Mouse (Mus musculus) bone marrow, adult 2 months (tissue): Measurements from ENCODE around the gene Mok. TPM values are rescaled to one million over a fixed set of nuclear protein-coding genes. Genes with fewer than 3 reads are reported as not detected.

Experiments used
- H3K27ac ChIP-seq: fragments of 200-500 bp; 2 replicates; pipeline ENCODE4 v1.5.1; 2012; ENCODE audit warnings: low read depth, mild to moderate bottlenecking, control low read depth, inconsistent platforms, low read length; ENCODE audit not compliant: control insufficient read depth, poor library complexity, insufficient read depth
- H3K4me1 ChIP-seq: fragments of 200-500 bp; 2 replicates; pipeline ENCODE4 v1.6.1; 2011; ENCODE audit warnings: low read length; ENCODE audit not compliant: control insufficient read depth, insufficient read depth
- H3K4me3 ChIP-seq: fragments of 200-500 bp; replicated peaks from 2 replicates; pipeline ENCODE3; 2011; ENCODE audit warnings: mild to moderate bottlenecking, low read depth, low read length, control low read depth; ENCODE audit not compliant: control insufficient read depth
- CTCF ChIP-seq: fragments of 200-500 bp; IDR thresholded peaks from 2 replicates; pipeline ENCODE4 v1.5.1; 2011; ENCODE audit warnings: low read length, control low read depth; ENCODE audit not compliant: control insufficient read depth, insufficient read depth
- POLR2A ChIP-seq: fragments of 200-500 bp; IDR thresholded peaks from 2 replicates; pipeline ENCODE4 v1.6.1; 2011; ENCODE audit warnings: low read depth, mild to moderate bottlenecking, control low read depth, low read length, borderline replicate concordance; ENCODE audit not compliant: control insufficient read depth
- WGBS: fragments of 180-500 bp; shearing (Covaris S2); methylation state at CpG from one replicate; pipeline ENCODE4 v1.1.7; 2018; 5-methylcytosine and 5-hydroxymethylcytosine counted together
- polyA plus RNA-seq: library from polyadenylated mRNA; stranded (reverse); fragments of >200 nt; gene quantifications from 2 replicates; pipeline ENCODE4 v1.2.4, GENCODE M21; 2011; ENCODE audit warnings: low replicate concordance; ENCODE audit not compliant: missing spikeins, insufficient read depth, insufficient read length

The Mok gene
- polyA plus RNA-seq, 1 experiment, result not detected

DNA sequence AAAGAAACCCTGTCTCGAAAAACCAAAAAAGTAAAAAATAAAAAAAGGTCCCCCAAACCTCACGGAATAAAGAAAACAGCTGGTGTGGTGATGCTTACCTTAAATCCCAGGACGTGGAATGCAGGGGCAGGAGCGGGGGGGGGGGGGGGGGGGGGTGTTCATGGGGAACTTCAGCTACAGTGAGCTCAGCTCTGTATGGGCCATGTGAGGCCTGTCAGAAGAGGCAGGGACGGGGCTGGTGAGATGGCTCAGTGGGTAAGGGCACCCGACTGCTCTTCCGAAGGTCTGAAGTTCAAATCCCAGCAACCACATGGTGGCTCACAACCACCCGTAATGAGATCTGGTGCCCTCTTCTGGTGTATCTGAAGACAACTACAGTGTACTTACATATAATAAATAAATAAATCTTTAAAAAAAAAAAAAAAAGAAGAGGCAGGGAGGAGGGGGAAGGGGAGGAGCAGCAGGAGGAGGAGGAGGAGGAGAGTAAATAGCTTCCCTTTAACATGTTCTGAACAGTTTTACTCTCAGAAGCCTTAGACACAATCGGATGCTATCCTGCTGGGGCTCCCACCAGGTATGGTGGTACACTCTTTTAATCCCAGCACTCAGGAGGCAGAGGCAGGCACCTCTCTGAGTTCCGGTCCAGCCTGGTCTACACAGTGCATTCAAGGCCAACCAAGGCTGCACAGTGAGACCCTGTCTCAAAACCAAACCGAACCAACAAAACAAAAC, 10.3 kb downstream of the Mok start:
- TF ChIP-seq CTCF (no peak), POLR2A (no peak)
- Histone ChIP-seq H3K4me3 (no peak overlapping the region), H3K4me1 (no peaks in the 10 kb centered on the region), H3K27ac (no peak overlapping the region)
- 74% methylated on average over 11 of the region's 11 CpGs for WGBS

- no peak overlapping the region for H3K27ac ChIP-seq
- TF ChIP-seq POLR2A, result no peak
- no peak for TF ChIP-seq CTCF
- H3K4me3 ChIP-seq, result no peak overlapping the region
- no peaks in the 10 kb centered on the region for H3K4me1 ChIP-seq
- WGBS, result 92% methylated on average over 4 of the region's 4 CpGs
Measured at GRCm38 (mm10) chr12:110828908-110829307, 11.8 kb downstream of the Mok start.

- no peak for TF ChIP-seq CTCF
- TF ChIP-seq POLR2A, result no peak
- WGBS, result 71% methylated on average over 7 of the region's 7 CpGs
- H3K4me1 ChIP-seq, result no peaks in the 10 kb centered on the region; the same call in 1 of the 2 replicates
- H3K4me3 ChIP-seq, result no peak overlapping the region
- H3K27ac ChIP-seq, result no peak overlapping the region
Measured at GRCm38 (mm10) chr12:110822366-110822765, 18.4 kb downstream of the Mok start.

DNA sequence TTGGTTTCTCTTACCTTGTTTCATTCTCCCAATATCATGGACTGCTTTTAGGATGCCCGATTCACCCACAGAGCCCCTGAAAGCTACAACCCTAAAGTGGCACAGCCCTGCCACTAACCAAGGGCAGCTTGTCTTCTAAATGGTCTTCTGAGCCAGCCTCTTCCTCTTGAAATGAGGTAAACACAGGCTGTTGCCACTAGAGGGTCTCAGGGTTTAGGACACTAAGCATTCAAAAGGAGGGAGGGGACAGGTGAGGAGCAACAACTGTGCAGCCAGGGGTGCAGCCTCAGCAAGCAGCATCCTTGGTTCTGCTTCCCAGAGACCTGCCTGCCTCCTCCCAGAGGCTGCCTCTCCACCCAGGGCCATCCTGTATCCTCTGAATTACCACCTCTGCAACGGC, 19.0 kb downstream of the Mok start:
- 84% methylated on average over 2 of the region's 2 CpGs for WGBS
- TF ChIP-seq POLR2A (no peak), CTCF (no peak)

GRCm38 (mm10) chr12:110819367-110819766, 21.4 kb downstream of the Mok start:
- TF ChIP-seq CTCF (no peak), POLR2A (no peak)
- no peak overlapping the region for H3K4me3 ChIP-seq
- H3K27ac ChIP-seq, result no peak overlapping the region
- WGBS, result 83% methylated on average over 8 of the region's 8 CpGs
- no peaks in the 10 kb centered on the region; the same call in 1 of the 2 replicates for H3K4me1 ChIP-seq

More for the DNA sequence above, 19.0 kb downstream of the Mok start:
- no peak overlapping the region for H3K27ac ChIP-seq
- H3K4me3 ChIP-seq, result no peak overlapping the region
- H3K4me1 ChIP-seq, result no peaks in the 10 kb centered on the region; the same call in 1 of the 2 replicates

- WGBS, result 57% methylated on average over 2 of the region's 2 CpGs
- Histone ChIP-seq H3K27ac (no peak overlapping the region), H3K4me3 (no peak overlapping the region), H3K4me1 (peaks cover 2% of the 10 kb centered on the region; the same call in 1 of the 2 replicates)
- TF ChIP-seq CTCF, result no peak
- no peak for TF ChIP-seq POLR2A
Measured at GRCm38 (mm10) chr12:110816833-110817232, 23.9 kb downstream of the Mok start.

- WGBS, result 76% methylated on average over 17 of the region's 17 CpGs
- Histone ChIP-seq H3K4me3 (no peak overlapping the region), H3K4me1 (peaks cover 2% of the 10 kb centered on the region; the same call in 1 of the 2 replicates), H3K27ac (no peak overlapping the region)
- TF ChIP-seq POLR2A, result no peak
- TF ChIP-seq CTCF, result no peak
Measured at GRCm38 (mm10) chr12:110814924-110815323, 25.8 kb downstream of the Mok start.

GRCm38 (mm10) chr12:110813624-110814023, 27.1 kb downstream of the Mok start:
- WGBS, result 72% methylated on average over 6 of the region's 6 CpGs

More at GRCm38 (mm10) chr12:110813624-110814023, 27.1 kb downstream of the Mok start:
- Histone ChIP-seq H3K4me3 (no peak overlapping the region), H3K4me1 (peaks cover 2% of the 10 kb centered on the region; the same call in 1 of the 2 replicates), H3K27ac (no peak overlapping the region)
- TF ChIP-seq CTCF, result no peak
- TF ChIP-seq POLR2A, result no peak
